Mouse (Mus musculus) lung, postnatal 0 days (tissue): ENCODE data around the gene Krtap3-2.

ENCODE experiments used
- CTCF ChIP-seq: IDR thresholded peaks from 2 replicates; pipeline ENCODE4 v1.5.1; 2016; ENCODE audit warnings: antibody characterized with exemption, mild to moderate bottlenecking
- EP300 ChIP-seq: IDR thresholded peaks from 2 replicates; pipeline ENCODE4 v1.6.1; 2016; ENCODE audit warnings: antibody characterized with exemption, mild to moderate bottlenecking, control low read depth

GRCm38 (mm10) chr11:99521288-99521860, 35.3 kb downstream of the Krtap3-2 start, which contains the start of gene Krt39:
- TF ChIP-seq CTCF = no peak
- no peak for TF ChIP-seq EP300
